Mouse (Mus musculus) neural tube, embryonic 13.5 days (tissue): ENCODE results near the gene Bcl7c. TPM values are rescaled to one million over a fixed set of nuclear protein-coding genes. Genes with fewer than 3 reads are reported as not detected.

Experiments
- ATAC-seq: fragments of 200-750 bp; cut with Nextera tagmentation; 2 replicates; pipeline ENCODE4 v1.8.0; 2017; ENCODE audit warnings: low read depth, mild to moderate bottlenecking, moderate TSS enrichment, moderate library complexity
- H3K27ac ChIP-seq: fragments of 300-500 bp; sonication (generic); replicated peaks from 2 replicates; pipeline ENCODE4 v1.5.1; 2015; ENCODE audit warnings: moderate library complexity, mild to moderate bottlenecking, inconsistent platforms
- H3K27me3 ChIP-seq: fragments of 300-500 bp; sonication (generic); 2 replicates; pipeline ENCODE4 v1.6.1; 2015; ENCODE audit warnings: mild to moderate bottlenecking, inconsistent platforms
- H3K36me3 ChIP-seq: fragments of 300-500 bp; sonication (generic); 2 replicates; pipeline ENCODE4 v1.6.1; 2015; ENCODE audit warnings: mild to moderate bottlenecking, inconsistent platforms
- H3K4me1 ChIP-seq: fragments of 300-500 bp; sonication (generic); replicated peaks from 2 replicates; pipeline ENCODE4 v1.6.1; 2015; ENCODE audit warnings: inconsistent platforms
- H3K4me2 ChIP-seq: fragments of 300-500 bp; sonication (generic); 2 replicates; pipeline ENCODE4 v1.6.1; 2015; ENCODE audit warnings: inconsistent platforms, mild to moderate bottlenecking, moderate library complexity
- H3K4me3 ChIP-seq: fragments of 300-500 bp; sonication (generic); 2 replicates; pipeline ENCODE4 v1.5.1; 2015; ENCODE audit warnings: mild to moderate bottlenecking, inconsistent platforms
- H3K9ac ChIP-seq: fragments of 300-500 bp; sonication (generic); 2 replicates; pipeline ENCODE4 v1.6.1; 2015; ENCODE audit warnings: moderate library complexity, mild to moderate bottlenecking, inconsistent platforms
- H3K9me3 ChIP-seq: fragments of 300-500 bp; sonication (generic); 2 replicates; pipeline ENCODE4 v1.6.1; 2016; ENCODE audit warnings: inconsistent platforms
- WGBS: fragments of 180-500 bp; shearing (Covaris S2); methylation state at CpG from one replicate; pipeline ENCODE4 v1.1.7; 2015; 5-methylcytosine and 5-hydroxymethylcytosine counted together
- polyA plus RNA-seq: library from polyadenylated mRNA; unstranded; fragments of >200 nt; fragmentation: Nextera tagmentation; extraction: Ambion mirVana; gene quantifications from 2 replicates; pipeline ENCODE4 v1.2.1, GENCODE M21; 2015

Gene Bcl7c
- polyA plus RNA-seq, 1 experiment from 2014 or later = 41.2 TPM

GRCm38 (mm10) chr7:127674977-127675376 is 33.8 kb downstream of the Bcl7c start:
- 3% methylated on average over 5 of the region's 5 CpGs for WGBS
- peaks cover 6% of the 10 kb centered on the region for H3K4me1 ChIP-seq
- peak overlapping the region; percentile 55 for H3K9ac ChIP-seq
- H3K4me3 ChIP-seq = no peak overlapping the region
- 0 out of 2 replicates have a peak, but pooled peaks cover 6% of the 10 kb centered on the region for H3K36me3 ChIP-seq
- no peaks in the 10 kb centered on the region for H3K27me3 ChIP-seq
- H3K9me3 ChIP-seq = no peaks in the 10 kb centered on the region
- H3K4me2 ChIP-seq = no peak overlapping the region
- H3K27ac ChIP-seq = peak overlapping the region; percentile 57; the same call in 1 of the 2 replicates
- ATAC-seq = peak; percentile 84

GRCm38 (mm10) chr7:127672776-127673175 is 36.0 kb downstream of the Bcl7c start:
- WGBS = 76% methylated on average over 4 of the region's 4 CpGs
- Histone ChIP-seq H3K4me2 (no peak overlapping the region), H3K4me3 (no peak overlapping the region), H3K36me3 (0 out of 2 replicates have a peak, but pooled peaks cover 6% of the 10 kb centered on the region), H3K27ac (no peak overlapping the region), H3K9me3 (no peaks in the 10 kb centered on the region), H3K4me1 (peaks cover 6% of the 10 kb centered on the region), H3K9ac (no peak overlapping the region), H3K27me3 (no peaks in the 10 kb centered on the region)
- ATAC-seq = no peak

GRCm38 (mm10) chr7:127671880-127672774 is 36.6 kb downstream of the Bcl7c start:
- H3K4me1 ChIP-seq = peaks cover 6% of the 10 kb centered on the region
- ATAC-seq = no peak
- whole genome bisulfite sequencing = 84% methylated on average over 11 of the region's 11 CpGs
- no peak overlapping the region for H3K9ac ChIP-seq
- H3K4me2 ChIP-seq = no peak overlapping the region
- H3K4me3 ChIP-seq = no peak overlapping the region
- H3K9me3 ChIP-seq = no peaks in the 10 kb centered on the region
- no peaks in the 10 kb centered on the region for H3K27me3 ChIP-seq
- H3K27ac ChIP-seq = no peak overlapping the region
- H3K36me3 ChIP-seq = 0 out of 2 replicates have a peak, but pooled peaks cover 6% of the 10 kb centered on the region

GRCm38 (mm10) chr7:127667171-127667570 is 41.6 kb downstream of the Bcl7c start:
- ATAC-seq = no peak
- no peaks in the 10 kb centered on the region for H3K27me3 ChIP-seq
- H3K9ac ChIP-seq = no peak overlapping the region
- no peaks in the 10 kb centered on the region for H3K4me1 ChIP-seq
- peaks cover 45% of the 10 kb centered on the region for H3K36me3 ChIP-seq
- no peaks in the 10 kb centered on the region for H3K9me3 ChIP-seq
- WGBS = 84% methylated on average over 8 of the region's 8 CpGs
- no peak overlapping the region for H3K27ac ChIP-seq
- no peak overlapping the region for H3K4me2 ChIP-seq
- H3K4me3 ChIP-seq = no peak overlapping the region

GRCm38 (mm10) chr7:127666679-127667078 is 42.1 kb downstream of the Bcl7c start:
- WGBS = 89% methylated on average over 13 of the region's 13 CpGs
- H3K9me3 ChIP-seq = no peaks in the 10 kb centered on the region
- H3K36me3 ChIP-seq = peaks cover 45% of the 10 kb centered on the region

GRCm38 (mm10) chr7:127666066-127666654 is 42.6 kb downstream of the Bcl7c start:
- H3K9ac ChIP-seq = no peak overlapping the region
- H3K27ac ChIP-seq = no peak overlapping the region
- peaks cover 45% of the 10 kb centered on the region for H3K36me3 ChIP-seq
- no peak overlapping the region for H3K4me2 ChIP-seq
- no peaks in the 10 kb centered on the region; the same call in 1 of the 2 replicates for H3K9me3 ChIP-seq
- ATAC-seq = no peak
- 93% methylated on average over 6 of the region's 6 CpGs for WGBS
- H3K4me3 ChIP-seq = no peak overlapping the region
- no peaks in the 10 kb centered on the region for H3K4me1 ChIP-seq
- H3K27me3 ChIP-seq = no peaks in the 10 kb centered on the region

More at GRCm38 (mm10) chr7:127666679-127667078, 42.1 kb downstream of the Bcl7c start:
- Histone ChIP-seq H3K4me2 (no peak overlapping the region), H3K4me1 (no peaks in the 10 kb centered on the region), H3K4me3 (no peak overlapping the region), H3K9ac (no peak overlapping the region), H3K27me3 (no peaks in the 10 kb centered on the region), H3K27ac (no peak overlapping the region)
- no peak for ATAC-seq

- Histone ChIP-seq H3K27me3 (no peaks in the 10 kb centered on the region), H3K4me1 (no peaks in the 10 kb centered on the region), H3K27ac (no peak overlapping the region), H3K9me3 (no peaks in the 10 kb centered on the region; the same call in 1 of the 2 replicates), H3K4me2 (no peak overlapping the region), H3K4me3 (no peak overlapping the region), H3K36me3 (peaks cover 45% of the 10 kb centered on the region), H3K9ac (no peak overlapping the region)
- 91% methylated on average over 6 of the region's 6 CpGs for WGBS
- no peak for ATAC-seq
Measured at GRCm38 (mm10) chr7:127662926-127663325, 45.8 kb downstream of the Bcl7c start.

GRCm38 (mm10) chr7:127661833-127662232 is 46.9 kb downstream of the Bcl7c start:
- no peaks in the 10 kb centered on the region for H3K27me3 ChIP-seq
- peaks cover 42% of the 10 kb centered on the region for H3K36me3 ChIP-seq
- H3K4me3 ChIP-seq = no peak overlapping the region
- WGBS = 80% methylated on average over 6 of the region's 6 CpGs
- H3K4me2 ChIP-seq = no peak overlapping the region
- no peak overlapping the region for H3K9ac ChIP-seq
- H3K27ac ChIP-seq = no peak overlapping the region
- ATAC-seq = no peak
- no peaks in the 10 kb centered on the region for H3K4me1 ChIP-seq
- no peaks in the 10 kb centered on the region; the same call in 1 of the 2 replicates for H3K9me3 ChIP-seq

GRCm38 (mm10) chr7:127660882-127661281 is 47.9 kb downstream of the Bcl7c start:
- Histone ChIP-seq H3K36me3 (peaks cover 33% of the 10 kb centered on the region), H3K9ac (no peak overlapping the region), H3K9me3 (no peaks in the 10 kb centered on the region; the same call in 1 of the 2 replicates), H3K27me3 (no peaks in the 10 kb centered on the region), H3K4me1 (no peaks in the 10 kb centered on the region), H3K4me3 (no peak overlapping the region), H3K4me2 (no peak overlapping the region), H3K27ac (no peak overlapping the region)
- no peak for ATAC-seq
- 82% methylated on average over 3 of the region's 3 CpGs for WGBS

- H3K27ac ChIP-seq = no peak overlapping the region
- no peak for ATAC-seq
- H3K27me3 ChIP-seq = no peaks in the 10 kb centered on the region
- H3K36me3 ChIP-seq = no peaks in the 10 kb centered on the region
- 36% methylated on average over 4 of the region's 4 CpGs for WGBS
- H3K4me1 ChIP-seq = 0 out of 2 replicates have a peak, but pooled peaks cover under 1% of the 10 kb centered on the region
- H3K4me2 ChIP-seq = no peak overlapping the region
- no peaks in the 10 kb centered on the region; the same call in 1 of the 2 replicates for H3K9me3 ChIP-seq
- no peak overlapping the region for H3K4me3 ChIP-seq
- no peak overlapping the region for H3K9ac ChIP-seq
Measured at GRCm38 (mm10) chr7:127656946-127657345, 51.8 kb downstream of the Bcl7c start.

GRCm38 (mm10) chr7:127654318-127654717 is 54.4 kb downstream of the Bcl7c start:
- no peak overlapping the region for H3K27ac ChIP-seq
- no peak overlapping the region for H3K9ac ChIP-seq
- H3K9me3 ChIP-seq = no peaks in the 10 kb centered on the region
- H3K36me3 ChIP-seq = no peaks in the 10 kb centered on the region
- no peak overlapping the region for H3K4me3 ChIP-seq
- 0 out of 2 replicates have a peak, but pooled peaks cover 3% of the 10 kb centered on the region for H3K4me1 ChIP-seq
- WGBS = 74% methylated on average over 10 of the region's 10 CpGs
- ATAC-seq = no peak
- no peak overlapping the region for H3K4me2 ChIP-seq
- H3K27me3 ChIP-seq = no peaks in the 10 kb centered on the region

- peak overlapping the region; percentile 33 for H3K4me2 ChIP-seq
- H3K9me3 ChIP-seq = no peaks in the 10 kb centered on the region
- no peak overlapping the region for H3K27ac ChIP-seq
- WGBS = 10% methylated on average over 18 of the region's 18 CpGs
- no peaks in the 10 kb centered on the region for H3K36me3 ChIP-seq
- no peak for ATAC-seq
- H3K27me3 ChIP-seq = no peaks in the 10 kb centered on the region
- H3K4me3 ChIP-seq = peak overlapping the region; percentile 1; the same call in 1 of the 2 replicates
- H3K4me1 ChIP-seq = 0 out of 2 replicates have a peak, but pooled peaks cover 3% of the 10 kb centered on the region
- 0 out of 2 replicates have a peak overlapping the region, but pooled peaks have one; percentile 0 for H3K9ac ChIP-seq
Measured at GRCm38 (mm10) chr7:127652050-127652449, 56.7 kb downstream of the Bcl7c start.
